Mouse (Mus musculus) brown adipose tissue, adult 24 weeks (tissue): Measurements from ENCODE around the gene Sorcs3. TPM values are rescaled to one million over a fixed set of nuclear protein-coding genes. Genes with fewer than 3 reads are reported as not detected.

Experiments used
- H3K27ac ChIP-seq: fragments of 200-500 bp; replicated peaks from 2 replicates; pipeline ENCODE4 v1.5.1; 2012; ENCODE audit warnings: low read depth, mild to moderate bottlenecking, low read length
- H3K4me1 ChIP-seq: fragments of 200-500 bp; 2 replicates; pipeline ENCODE4 v1.6.1; 2012; ENCODE audit warnings: low read length, mixed read lengths; ENCODE audit not compliant: control insufficient read depth, insufficient read depth, insufficient read length
- H3K4me3 ChIP-seq: fragments of 200-500 bp; 2 replicates; pipeline ENCODE4 v1.5.1; 2012; ENCODE audit warnings: low read depth, mild to moderate bottlenecking, low read length, moderate library complexity; ENCODE audit not compliant: insufficient read depth
- polyA plus RNA-seq: library from polyadenylated mRNA; stranded (reverse); fragments of >200 nt; gene quantifications from 2 replicates; pipeline ENCODE4 v1.2.4, GENCODE M21; 2012; ENCODE audit not compliant: missing spikeins, insufficient read depth, insufficient read length

The Sorcs3 gene
- polyA plus RNA-seq, 1 experiment = not detected

- Histone ChIP-seq H3K4me1 (no peaks in the 10 kb centered on the region), H3K27ac (no peak overlapping the region), H3K4me3 (no peak overlapping the region)
Observed at GRCm38 (mm10) chr19:48475784-48476410, 270.1 kb downstream of the Sorcs3 start.

GRCm38 (mm10) chr19:48478864-48479263 is 273.0 kb downstream of the Sorcs3 start:
- Histone ChIP-seq H3K4me1 (no peaks in the 10 kb centered on the region), H3K27ac (no peak overlapping the region), H3K4me3 (no peak overlapping the region)

- Histone ChIP-seq H3K4me1 (no peaks in the 10 kb centered on the region), H3K4me3 (no peak overlapping the region), H3K27ac (no peak overlapping the region)
Observed at GRCm38 (mm10) chr19:48482946-48483345, 277.1 kb downstream of the Sorcs3 start.

- Histone ChIP-seq H3K4me1 (no peaks in the 10 kb centered on the region), H3K4me3 (no peak overlapping the region), H3K27ac (no peak overlapping the region)
Observed at GRCm38 (mm10) chr19:48491111-48491510, 285.3 kb downstream of the Sorcs3 start.

- Histone ChIP-seq H3K4me1 (no peaks in the 10 kb centered on the region), H3K4me3 (no peak overlapping the region), H3K27ac (no peak overlapping the region)
Observed at GRCm38 (mm10) chr19:48503896-48504620, 298.2 kb downstream of the Sorcs3 start.

GRCm38 (mm10) chr19:48523803-48524202 is 318.0 kb downstream of the Sorcs3 start:
- Histone ChIP-seq H3K4me3 (no peak overlapping the region), H3K27ac (no peak overlapping the region), H3K4me1 (no peaks in the 10 kb centered on the region)

- Histone ChIP-seq H3K4me3 (no peak overlapping the region), H3K27ac (no peak overlapping the region), H3K4me1 (no peaks in the 10 kb centered on the region)
Observed at GRCm38 (mm10) chr19:48524527-48525214, 318.8 kb downstream of the Sorcs3 start.

GRCm38 (mm10) chr19:48533582-48533981 is 327.8 kb downstream of the Sorcs3 start:
- no peaks in the 10 kb centered on the region for H3K4me1 ChIP-seq
- H3K4me3 ChIP-seq = no peak overlapping the region
- no peak overlapping the region for H3K27ac ChIP-seq

- Histone ChIP-seq H3K4me3 (no peak overlapping the region), H3K4me1 (no peaks in the 10 kb centered on the region), H3K27ac (no peak overlapping the region)
Observed at GRCm38 (mm10) chr19:48544294-48544693, 338.5 kb downstream of the Sorcs3 start.

- H3K4me3 ChIP-seq = no peak overlapping the region
- H3K27ac ChIP-seq = no peak overlapping the region
- H3K4me1 ChIP-seq = no peaks in the 10 kb centered on the region
Observed at GRCm38 (mm10) chr19:48545421-48546132, 339.8 kb downstream of the Sorcs3 start.

- H3K4me3 ChIP-seq = no peak overlapping the region
- no peaks in the 10 kb centered on the region for H3K4me1 ChIP-seq
- no peak overlapping the region for H3K27ac ChIP-seq
Observed at GRCm38 (mm10) chr19:48546133-48546448, 340.3 kb downstream of the Sorcs3 start.

GRCm38 (mm10) chr19:48548143-48548881 is 342.5 kb downstream of the Sorcs3 start:
- Histone ChIP-seq H3K27ac (no peak overlapping the region), H3K4me1 (no peaks in the 10 kb centered on the region), H3K4me3 (no peak overlapping the region)

GRCm38 (mm10) chr19:48559432-48559831 is 353.6 kb downstream of the Sorcs3 start:
- H3K4me1 ChIP-seq = no peaks in the 10 kb centered on the region
- no peak overlapping the region for H3K4me3 ChIP-seq
- H3K27ac ChIP-seq = no peak overlapping the region

- Histone ChIP-seq H3K4me1 (no peaks in the 10 kb centered on the region), H3K4me3 (no peak overlapping the region), H3K27ac (no peak overlapping the region)
Observed at GRCm38 (mm10) chr19:48575736-48576135, 369.9 kb downstream of the Sorcs3 start.

GRCm38 (mm10) chr19:48577169-48577568 is 371.3 kb downstream of the Sorcs3 start:
- Histone ChIP-seq H3K27ac (no peak overlapping the region), H3K4me3 (no peak overlapping the region), H3K4me1 (no peaks in the 10 kb centered on the region)
